9 mouse cellular contexts compared by ENCODE assay signal in the genomic region with DNA sequence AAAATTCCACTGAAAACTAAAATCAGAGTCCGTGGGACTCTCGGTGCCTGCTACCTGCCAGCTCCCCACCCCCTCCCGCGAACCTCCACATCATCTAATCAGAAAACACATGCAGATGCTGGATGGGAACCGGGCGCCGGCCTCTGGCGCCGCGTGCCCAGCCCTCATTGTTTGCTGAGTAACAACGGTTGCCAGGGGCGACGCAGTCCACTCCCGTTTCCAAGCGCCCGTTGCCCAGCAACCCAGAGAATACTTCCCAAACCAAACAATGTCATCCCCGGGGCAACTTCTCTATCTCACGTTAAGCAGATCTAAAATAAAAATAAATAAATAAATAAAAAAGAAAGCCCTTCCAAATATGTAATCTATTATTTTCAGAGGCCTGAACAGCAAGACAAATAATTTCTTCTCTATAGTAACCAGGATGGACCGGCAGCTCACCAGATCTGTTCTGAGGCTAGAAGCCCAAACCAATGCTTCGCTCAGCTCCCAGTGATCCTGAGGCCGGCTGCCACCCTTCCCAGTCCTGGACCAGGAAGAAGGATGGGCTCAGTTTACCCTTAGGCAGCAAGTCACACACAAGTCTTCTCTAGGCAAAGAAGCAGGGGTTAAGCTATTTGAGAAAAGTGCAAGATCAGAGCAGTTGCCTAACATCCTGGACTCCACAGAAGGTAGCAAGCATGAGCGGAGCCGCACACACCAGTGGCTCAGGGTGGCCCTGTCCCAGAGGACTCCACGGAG. TPM values are rescaled to one million over a fixed set of nuclear protein-coding genes. Genes with fewer than 3 reads are reported as not detected.
A peak's percentile ranks its signal among the peaks of the same experiment; 100 is the strongest.
DNase-seq lines count a peak whose midpoint lies in the region; ATAC-seq and TF ChIP-seq lines count a peak whose summit lies in the region.
"Had no signal": no experiment of that assay in that cellular context is flagged by ENCODE, and none has a peak within 500 bp of the region (broad histone marks: within the 10 kb centered on the region; RNA-seq: fewer than 3 reads in every experiment).

No protein-coding gene starts in this region.

- ATAC-seq in forebrain, postnatal 0 days: peak; percentile 87
- no peak for ATAC-seq in liver, embryonic 14.5 days (ENCODE audit: insufficient read depth)
- ATAC-seq in neural tube, embryonic 12.5 days (ENCODE audit: low FRiP score, low read depth): peak; percentile 77

- intact Hi-C loops in heart, postnatal 14 days (cut with DNase I): no loop called here

- H3K36me3 ChIP-seq in forebrain, postnatal 0 days (ENCODE audit: insufficient read depth): no peaks in the 10 kb centered on the region
- no peaks in the 10 kb centered on the region for H3K36me3 ChIP-seq in liver, embryonic 14.5 days (replicated peaks; ENCODE audit: control insufficient read depth, insufficient read depth, low read depth)
- no peaks in the 10 kb centered on the region for H3K36me3 ChIP-seq in neural tube, embryonic 12.5 days

- H3K9ac ChIP-seq in forebrain, postnatal 0 days: 0 out of 2 replicates have a peak overlapping the region, but pooled peaks have one; percentile 37
- no peak overlapping the region for H3K9ac ChIP-seq in liver, embryonic 14.5 days (replicated peaks)
- H3K9ac ChIP-seq in neural tube, embryonic 12.5 days: no peak overlapping the region

- peak overlapping the region; percentile 37 for H3K4me2 ChIP-seq in forebrain, postnatal 0 days (ENCODE audit: low read depth)
- H3K4me2 ChIP-seq in liver, embryonic 14.5 days (ENCODE audit: low read depth): no peak overlapping the region
- H3K4me2 ChIP-seq in neural tube, embryonic 12.5 days (replicated peaks): peak overlapping the region; percentile 28

- peaks cover 18% of the 10 kb centered on the region for H3K4me1 ChIP-seq in forebrain, postnatal 0 days (ENCODE audit: insufficient read depth)
- H3K4me1 ChIP-seq in liver, embryonic 14.5 days (replicated peaks; ENCODE audit: control insufficient read depth in 2 of 2, insufficient read depth in 2 of 2, low read length in 1 of 2): peaks cover 11 to 14% of the 10 kb centered on the region in 2 experiments
- H3K4me1 ChIP-seq in neural tube, embryonic 12.5 days: peaks cover 44% of the 10 kb centered on the region

- TF ChIP-seq CTCF in forebrain, postnatal 0 days (IDR thresholded peaks at IDR 0.05; ENCODE audit: low read depth): no peak
- TF ChIP-seq CTCF in liver, embryonic 14.5 days (IDR thresholded peaks at IDR 0.05; ENCODE audit: low read depth): no peak

- no peaks in the 10 kb centered on the region for H3K27me3 ChIP-seq in forebrain, postnatal 0 days (ENCODE audit: insufficient read depth, low read length)
- H3K27me3 ChIP-seq in liver, embryonic 14.5 days (ENCODE audit: control insufficient read depth, insufficient read depth, low read length): no peaks in the 10 kb centered on the region
- peaks cover 4% of the 10 kb centered on the region; the same call in 1 of the 2 replicates for H3K27me3 ChIP-seq in neural tube, embryonic 12.5 days (replicated peaks)

- no peak for TF ChIP-seq EP300 in liver, embryonic 14.5 days (IDR thresholded peaks at IDR 0.05; ENCODE audit: low read depth)

- peak; percentile 78 to 80 for DNase-seq in B cell, adult 2 months
- DNase-seq in adrenal gland, postnatal 36 days: peak; percentile 82 to 85
- DNase-seq in forebrain, postnatal 0 days: peak; percentile 91
- peak; percentile 89 to 90 for DNase-seq in heart, postnatal 14 days
- peak; percentile 82 to 85 for DNase-seq in kidney, postnatal 4 days
- peak; percentile 59 to 80 (median 60) for DNase-seq in liver, embryonic 14.5 days (ENCODE audit: low read depth in 3 of 3, low spot score in 3 of 3)
- DNase-seq in urinary bladder, adult 18-20 months (ENCODE audit: low spot score in 2 of 2): peak; percentile 65 to 87

- no peaks in the 10 kb centered on the region for H3K9me3 ChIP-seq in forebrain, postnatal 0 days (ENCODE audit: low read length)
- H3K9me3 ChIP-seq in liver, embryonic 14.5 days (ENCODE audit: control insufficient read depth, low read length): no peaks in the 10 kb centered on the region
- H3K9me3 ChIP-seq in neural tube, embryonic 12.5 days: no peaks in the 10 kb centered on the region

- peak overlapping the region; percentile 69 for H3K27ac ChIP-seq in forebrain, postnatal 0 days (ENCODE audit: low read depth, low read length)
- H3K27ac ChIP-seq in liver, embryonic 14.5 days: no peak overlapping the region
- peak overlapping the region; percentile 21; the same call in 1 of the 2 replicates for H3K27ac ChIP-seq in neural tube, embryonic 12.5 days

- 6% methylated on average over 24 of the region's 24 CpGs for WGBS in forebrain, postnatal 0 days
- WGBS in liver, embryonic 14.5 days (ENCODE audit: insufficient replicate concordance): 27% methylated on average over 24 of the region's 24 CpGs
- WGBS in neural tube, embryonic 12.5 days: 10% methylated on average over 24 of the region's 24 CpGs

- H3K4me3 ChIP-seq in forebrain, postnatal 0 days (ENCODE audit: low read depth, low read length): no peak overlapping the region; the same call in 1 of the 2 replicates
- H3K4me3 ChIP-seq in liver, embryonic 14.5 days (ENCODE audit: insufficient read depth in 1 of 2, low read depth in 2 of 2, low read length in 2 of 2): no peak overlapping the region
- H3K4me3 ChIP-seq in neural tube, embryonic 12.5 days: no peak overlapping the region

RNA-seq across cellular contexts. Expression of gene Rfx2, which starts 16.3 kb away (rescaled TPM):
- total RNA-seq in adrenal gland, postnatal 36 days (2021): 1 to 10 TPM; 4.4 to 5.3 TPM
- total RNA-seq in forebrain, postnatal 0 days (2014; rRNA removed): 2.4 and 3.6 TPM in 2 replicates
- 2.2 and 3.4 TPM in 2 replicates for polyA plus RNA-seq in forebrain, postnatal 0 days (2015; fragmentation: Nextera tagmentation; extraction: Ambion mirVana)
- total RNA-seq in heart, postnatal 14 days (2021): 1 to 10 TPM; 4.3 to 6.0 TPM
- polyA plus RNA-seq in liver, embryonic 14.5 days (2012; rRNA removed): 10.7 and 12.6 TPM in 2 replicates
- polyA plus RNA-seq in liver, embryonic 14.5 days (2014; fragmentation: Nextera tagmentation; extraction: Ambion mirVana): 6.8 and 8.5 TPM in 2 replicates
- polyA plus RNA-seq in neural tube, embryonic 12.5 days (2016; fragmentation: Nextera tagmentation; extraction: Ambion mirVana): 4.9 and 6.0 TPM in 2 replicates

RNA-seq across cellular contexts. Expression of gene Prr22, which starts 44.4 kb away (rescaled TPM):
- under 1 TPM; 0.26 to 0.60 TPM for total RNA-seq in adrenal gland, postnatal 36 days (2021)
- 0.69 and 0.71 TPM in 2 replicates for total RNA-seq in forebrain, postnatal 0 days (2014; rRNA removed)
- polyA plus RNA-seq in forebrain, postnatal 0 days (2015; fragmentation: Nextera tagmentation; extraction: Ambion mirVana): 0.14 and 0.25 TPM in 2 replicates
- total RNA-seq in heart, postnatal 14 days (2021): under 1 TPM; 0.48 to 0.49 TPM
- polyA plus RNA-seq in liver, embryonic 14.5 days (2012; rRNA removed): 1.2 and 1.3 TPM in 2 replicates
- polyA plus RNA-seq in liver, embryonic 14.5 days (2014; fragmentation: Nextera tagmentation; extraction: Ambion mirVana): 0.40 and 0.52 TPM in 2 replicates
- 1.6 and 1.8 TPM in 2 replicates for polyA plus RNA-seq in neural tube, embryonic 12.5 days (2016; fragmentation: Nextera tagmentation; extraction: Ambion mirVana)

RNA-seq across cellular contexts. Expression of gene Dus3l, which starts 49.9 kb away (rescaled TPM):
- 10 to 100 TPM; 31.5 to 32.5 TPM for total RNA-seq in adrenal gland, postnatal 36 days (2021)
- total RNA-seq in forebrain, postnatal 0 days (2014; rRNA removed): 75.1 and 75.3 TPM in 2 replicates
- polyA plus RNA-seq in forebrain, postnatal 0 days (2015; fragmentation: Nextera tagmentation; extraction: Ambion mirVana): 70.4 and 79.9 TPM in 2 replicates
- total RNA-seq in heart, postnatal 14 days (2021): 10 to 100 TPM; 19.6 to 21.6 TPM
- 18.1 and 19.3 TPM in 2 replicates for polyA plus RNA-seq in liver, embryonic 14.5 days (2012; rRNA removed)
- polyA plus RNA-seq in liver, embryonic 14.5 days (2014; fragmentation: Nextera tagmentation; extraction: Ambion mirVana): 9.5 and 10.8 TPM in 2 replicates
- 49.3 and 54.3 TPM in 2 replicates for polyA plus RNA-seq in neural tube, embryonic 12.5 days (2016; fragmentation: Nextera tagmentation; extraction: Ambion mirVana)

RNA-seq across cellular contexts. Expression of gene Nrtn, which starts 57.2 kb away (rescaled TPM):
- total RNA-seq in adrenal gland, postnatal 36 days (2021): 1 to 10 TPM; 3.8 to 5.4 TPM
- 1.9 and 5.4 TPM in 2 replicates for total RNA-seq in forebrain, postnatal 0 days (2014; rRNA removed)
- 2.7 and 2.8 TPM in 2 replicates for polyA plus RNA-seq in forebrain, postnatal 0 days (2015; fragmentation: Nextera tagmentation; extraction: Ambion mirVana)
- 10 to 100 TPM; 19.7 to 20.0 TPM for total RNA-seq in heart, postnatal 14 days (2021)
- 1.0 and 1.6 TPM in 2 replicates for polyA plus RNA-seq in liver, embryonic 14.5 days (2012; rRNA removed)
- 1.7 and 1.9 TPM in 2 replicates for polyA plus RNA-seq in liver, embryonic 14.5 days (2014; fragmentation: Nextera tagmentation; extraction: Ambion mirVana)
- 3.4 and 3.7 TPM in 2 replicates for polyA plus RNA-seq in neural tube, embryonic 12.5 days (2016; fragmentation: Nextera tagmentation; extraction: Ambion mirVana)
- total RNA-seq: neutrophil, adult 5-6 weeks had no signal

RNA-seq across cellular contexts. Expression of gene Acsbg2, which starts 59.8 kb away (rescaled TPM):
- total RNA-seq in adrenal gland, postnatal 36 days (2021): under 1 TPM; 0.30 to 0.53 TPM
- not detected in 2 replicates for total RNA-seq in forebrain, postnatal 0 days (2014; rRNA removed)
- not detected in 2 replicates for polyA plus RNA-seq in forebrain, postnatal 0 days (2015; fragmentation: Nextera tagmentation; extraction: Ambion mirVana)
- total RNA-seq in heart, postnatal 14 days (2021): not detected
- polyA plus RNA-seq in liver, embryonic 14.5 days (2012; rRNA removed): not detected in 2 replicates
- not detected in 2 replicates for polyA plus RNA-seq in liver, embryonic 14.5 days (2014; fragmentation: Nextera tagmentation; extraction: Ambion mirVana)
- polyA plus RNA-seq in neural tube, embryonic 12.5 days (2016; fragmentation: Nextera tagmentation; extraction: Ambion mirVana): not detected in 2 replicates
- total RNA-seq: neutrophil, adult 5-6 weeks had no signal
